Mouse (Mus musculus) limb, embryonic 12.5 days (tissue): ENCODE results near the gene Gpr18. TPM values are rescaled to one million over a fixed set of nuclear protein-coding genes. Genes with fewer than 3 reads are reported as not detected.
"Not testable (repeated sequence)": the region's sequence is repeated elsewhere in the genome, so short reads cannot be mapped to it uniquely, and the experiment has no call there.

Experiments
- ATAC-seq: fragments of 200-750 bp; cut with Nextera tagmentation; 2 replicates; pipeline ENCODE4 v1.8.0; 2017; ENCODE audit warnings: low read depth, moderate TSS enrichment; ENCODE audit not compliant: insufficient number of reproducible peaks, insufficient read depth, low FRiP score, low TSS enrichment
- H3K27ac ChIP-seq: fragments of 300-500 bp; sonication (generic); 2 replicates; pipeline ENCODE4 v1.5.1; 2016; ENCODE audit warnings: mild to moderate bottlenecking, moderate library complexity
- H3K27me3 ChIP-seq: fragments of 300-500 bp; sonication (generic); 2 replicates; pipeline ENCODE4 v1.6.1; 2016; ENCODE audit warnings: mild to moderate bottlenecking, moderate library complexity
- H3K36me3 ChIP-seq: fragments of 300-500 bp; sonication (generic); 2 replicates; pipeline ENCODE4 v1.6.1; 2016; ENCODE audit warnings: mild to moderate bottlenecking, moderate library complexity
- H3K4me1 ChIP-seq: fragments of 300-500 bp; sonication (generic); replicated peaks from 2 replicates; pipeline ENCODE4 v1.6.1; 2016
- H3K4me2 ChIP-seq: fragments of 300-500 bp; sonication (generic); 2 replicates; pipeline ENCODE4 v1.6.1; 2016; ENCODE audit warnings: mild to moderate bottlenecking, moderate library complexity
- H3K4me3 ChIP-seq: fragments of 300-500 bp; sonication (generic); replicated peaks from 2 replicates; pipeline ENCODE4 v1.5.1; 2016; ENCODE audit warnings: mild to moderate bottlenecking
- H3K9ac ChIP-seq: fragments of 300-500 bp; sonication (generic); replicated peaks from 2 replicates; pipeline ENCODE4 v1.6.1; 2016; ENCODE audit warnings: mild to moderate bottlenecking, moderate library complexity
- H3K9me3 ChIP-seq: fragments of 300-500 bp; sonication (generic); 2 replicates; pipeline ENCODE4 v1.6.1; 2016; ENCODE audit warnings: mild to moderate bottlenecking, moderate library complexity
- WGBS: fragments of 180-500 bp; shearing (Covaris S2); methylation state at CpG from one replicate; pipeline ENCODE4 v1.1.7; 2016; 5-methylcytosine and 5-hydroxymethylcytosine counted together
- polyA plus RNA-seq: library from polyadenylated mRNA; unstranded; fragments of >200 nt; fragmentation: Nextera tagmentation; extraction: Ambion mirVana; gene quantifications from 2 replicates; pipeline ENCODE4 v1.2.1, GENCODE M21; 2016

The Gpr18 gene
- polyA plus RNA-seq, 1 experiment from 2014 or later: 0.45 TPM

- Histone ChIP-seq H3K9ac (peak overlapping the region; percentile 92), H3K4me3 (peak overlapping the region; percentile 91), H3K27ac (no peak overlapping the region), H3K4me2 (peak overlapping the region; percentile 88), H3K4me1 (peaks cover 15% of the 10 kb centered on the region), H3K9me3 (no peaks in the 10 kb centered on the region), H3K27me3 (no peaks in the 10 kb centered on the region), H3K36me3 (no peaks in the 10 kb centered on the region)
- 18% methylated on average over 16 of the region's 16 CpGs for WGBS
- ATAC-seq: no peak
Measured at GRCm38 (mm10) chr14:121879266-121879840, 36.2 kb downstream of the Gpr18 start.

- Histone ChIP-seq H3K9ac (peak overlapping the region; percentile 92), H3K4me2 (peak overlapping the region; percentile 88), H3K27me3 (no peaks in the 10 kb centered on the region), H3K4me1 (peaks cover 15% of the 10 kb centered on the region), H3K4me3 (peak overlapping the region; percentile 91), H3K36me3 (no peaks in the 10 kb centered on the region), H3K27ac (peak overlapping the region; percentile 96), H3K9me3 (no peaks in the 10 kb centered on the region)
- no peak; the same call in 1 of the 2 replicates for ATAC-seq
- WGBS: under 1% methylated on average over 27 of the region's 27 CpGs
Measured at GRCm38 (mm10) chr14:121878859-121879206, 36.7 kb downstream of the Gpr18 start.

- Histone ChIP-seq H3K27me3 (no peaks in the 10 kb centered on the region), H3K4me3 (peak within 1 kb of the TSS; percentile 91), H3K4me1 (peaks cover 15% of the 10 kb centered on the region), H3K9me3 (no peaks in the 10 kb centered on the region), H3K9ac (peak within 1 kb of the TSS; percentile 92), H3K27ac (peak within 1 kb of the TSS; percentile 96), H3K36me3 (no peaks in the 10 kb centered on the region), H3K4me2 (peak within 1 kb of the TSS; percentile 88)
- WGBS: under 1% methylated on average over 61 of the region's 61 CpGs
- peak; percentile 98 for ATAC-seq
Measured at GRCm38 (mm10) chr14:121878176-121878858, 37.3 kb downstream of the Gpr18 start, which contains the start of gene Ubac2. TSS of gene Ubac2 (plus strand) at chr14:121878620.

- Histone ChIP-seq H3K4me1 (peaks cover 15% of the 10 kb centered on the region), H3K27me3 (no peaks in the 10 kb centered on the region), H3K4me2 (peak overlapping the region; percentile 88), H3K9ac (peak overlapping the region; percentile 92), H3K36me3 (no peaks in the 10 kb centered on the region), H3K9me3 (no peaks in the 10 kb centered on the region), H3K27ac (peak overlapping the region; percentile 96), H3K4me3 (peak overlapping the region; percentile 91)
- ATAC-seq: no peak
- WGBS: 34% methylated on average over 8 of the region's 8 CpGs
Measured at GRCm38 (mm10) chr14:121877640-121878039, 37.9 kb downstream of the Gpr18 start.

GRCm38 (mm10) chr14:121876860-121877259, 38.7 kb downstream of the Gpr18 start:
- no peaks in the 10 kb centered on the region for H3K9me3 ChIP-seq
- H3K4me2 ChIP-seq: no peak overlapping the region
- no peaks in the 10 kb centered on the region for H3K36me3 ChIP-seq
- WGBS: 90% methylated on average over 2 of the region's 2 CpGs
- peaks cover 15% of the 10 kb centered on the region for H3K4me1 ChIP-seq
- H3K27me3 ChIP-seq: no peaks in the 10 kb centered on the region
- no peak for ATAC-seq
- H3K27ac ChIP-seq: no peak overlapping the region
- no peak overlapping the region for H3K4me3 ChIP-seq
- H3K9ac ChIP-seq: no peak overlapping the region

GRCm38 (mm10) chr14:121876190-121876589, 39.4 kb downstream of the Gpr18 start:
- not testable (repeated sequence) for H3K27me3 ChIP-seq, H3K4me2 ChIP-seq, H3K9me3 ChIP-seq, H3K36me3 ChIP-seq, H3K9ac ChIP-seq, H3K27ac ChIP-seq, ATAC-seq, H3K4me3 ChIP-seq
- WGBS: 67% methylated on average over 2 of the region's 2 CpGs
- H3K4me1 ChIP-seq: peaks cover 15% of the 10 kb centered on the region

- H3K27me3 ChIP-seq: no peaks in the 10 kb centered on the region
- 90% methylated on average over 4 of the region's 4 CpGs for WGBS
- H3K4me2 ChIP-seq: no peak overlapping the region
- H3K9me3 ChIP-seq: no peaks in the 10 kb centered on the region
- H3K4me3 ChIP-seq: no peak overlapping the region
- H3K36me3 ChIP-seq: no peaks in the 10 kb centered on the region
- H3K27ac ChIP-seq: no peak overlapping the region
- no peak overlapping the region for H3K9ac ChIP-seq
- peaks cover 3% of the 10 kb centered on the region; the same call in 1 of the 2 replicates for H3K4me1 ChIP-seq
- no peak for ATAC-seq
Measured at GRCm38 (mm10) chr14:121873646-121874045, 41.9 kb downstream of the Gpr18 start.

GRCm38 (mm10) chr14:121873172-121873571, 42.4 kb downstream of the Gpr18 start:
- no peaks in the 10 kb centered on the region for H3K36me3 ChIP-seq
- H3K9ac ChIP-seq: no peak overlapping the region
- 75% methylated on average over 2 of the region's 2 CpGs for WGBS
- H3K4me3 ChIP-seq: no peak overlapping the region
- ATAC-seq: no peak
- H3K27me3 ChIP-seq: no peaks in the 10 kb centered on the region
- H3K27ac ChIP-seq: no peak overlapping the region
- no peaks in the 10 kb centered on the region for H3K9me3 ChIP-seq
- H3K4me2 ChIP-seq: no peak overlapping the region
- peaks cover 3% of the 10 kb centered on the region; the same call in 1 of the 2 replicates for H3K4me1 ChIP-seq

GRCm38 (mm10) chr14:121872760-121873159, 42.8 kb downstream of the Gpr18 start:
- Histone ChIP-seq H3K27me3 (no peaks in the 10 kb centered on the region), H3K4me2 (no peak overlapping the region), H3K4me1 (peaks cover 3% of the 10 kb centered on the region; the same call in 1 of the 2 replicates), H3K27ac (no peak overlapping the region), H3K4me3 (no peak overlapping the region), H3K36me3 (no peaks in the 10 kb centered on the region), H3K9me3 (no peaks in the 10 kb centered on the region), H3K9ac (no peak overlapping the region)
- no peak for ATAC-seq
- 85% methylated on average over 1 of the region's 1 CpGs for whole genome bisulfite sequencing

- 63% methylated on average over 1 of the region's 1 CpGs for WGBS
- no peak overlapping the region for H3K4me3 ChIP-seq
- H3K4me1 ChIP-seq: no peaks in the 10 kb centered on the region
- ATAC-seq: no peak
- H3K4me2 ChIP-seq: no peak overlapping the region
- H3K27me3 ChIP-seq: no peaks in the 10 kb centered on the region
- H3K9ac ChIP-seq: no peak overlapping the region
- H3K27ac ChIP-seq: no peak overlapping the region
- no peaks in the 10 kb centered on the region for H3K36me3 ChIP-seq
- H3K9me3 ChIP-seq: no peaks in the 10 kb centered on the region
Measured at GRCm38 (mm10) chr14:121869111-121869510, 46.5 kb downstream of the Gpr18 start.

GRCm38 (mm10) chr14:121866574-121866973, 49.0 kb downstream of the Gpr18 start:
- Histone ChIP-seq H3K9me3 (no peaks in the 10 kb centered on the region), H3K4me2 (no peak overlapping the region), H3K4me1 (no peaks in the 10 kb centered on the region), H3K36me3 (no peaks in the 10 kb centered on the region), H3K4me3 (no peak overlapping the region), H3K9ac (no peak overlapping the region), H3K27ac (no peak overlapping the region), H3K27me3 (no peaks in the 10 kb centered on the region)
- 76% methylated on average over 3 of the region's 3 CpGs for WGBS
- ATAC-seq: no peak
